Mouse (Mus musculus): ENCODE results near the gene Ass1. TPM values are rescaled to one million over a fixed set of nuclear protein-coding genes. Genes with fewer than 3 reads are reported as not detected.
A peak's percentile ranks its signal among the peaks of the same experiment; 100 is the strongest.
"Not testable (repeated sequence)": the region's sequence is repeated elsewhere in the genome, so short reads cannot be mapped to it uniquely, and the experiment has no call there.

Ass1 gene
- polyA plus RNA-seq, 1 experiment from 2014 or later: 20.3 TPM

DNA sequence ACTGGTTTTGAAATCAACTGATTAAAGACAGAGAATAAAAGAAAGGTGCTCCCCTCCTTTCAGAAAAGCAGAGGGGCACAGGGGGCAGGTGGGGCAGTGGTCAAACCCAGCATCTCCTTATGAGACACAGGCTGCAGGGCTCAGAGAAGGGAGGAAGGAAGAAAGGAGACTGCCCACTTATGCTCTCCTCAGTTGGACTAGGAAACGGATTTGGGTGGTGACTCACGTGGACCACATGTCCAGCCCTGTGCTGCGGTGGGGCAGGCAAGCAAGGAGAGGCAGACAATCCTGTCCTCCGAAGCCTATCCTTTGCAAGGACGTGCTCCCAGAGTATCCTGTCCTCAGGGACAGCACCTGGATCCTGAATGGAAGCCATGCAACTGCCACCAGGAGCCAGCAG, 54.6 kb downstream of the Ass1 start:
- Histone ChIP-seq H3K27ac (ENCODE audit: low read depth, low read length) (no peak overlapping the region), H3K4me3 (ENCODE audit: low read length) (no peak overlapping the region), H3K9me3 (ENCODE audit: control insufficient read depth, low read length) (no peaks in the 10 kb centered on the region), H3K4me1 (ENCODE audit: control insufficient read depth, insufficient read depth, low read length) (0 out of 2 replicates have a peak, but pooled peaks cover 3% of the 10 kb centered on the region), H3K27me3 (ENCODE audit: control insufficient read depth, insufficient read depth, low read length) (no peaks in the 10 kb centered on the region), H3K9ac (ENCODE audit: low read depth, low read length) (no peak overlapping the region), H3K36me3 (ENCODE audit: control insufficient read depth, insufficient read depth, low read length) (no peaks in the 10 kb centered on the region), H3K4me2 (replicated peaks; ENCODE audit: low read depth, low read length) (no peak overlapping the region)
- WGBS: 72% methylated on average over 5 of the region's 5 CpGs
- ATAC-seq (ENCODE audit: low FRiP score, low TSS enrichment): no peak

DNA sequence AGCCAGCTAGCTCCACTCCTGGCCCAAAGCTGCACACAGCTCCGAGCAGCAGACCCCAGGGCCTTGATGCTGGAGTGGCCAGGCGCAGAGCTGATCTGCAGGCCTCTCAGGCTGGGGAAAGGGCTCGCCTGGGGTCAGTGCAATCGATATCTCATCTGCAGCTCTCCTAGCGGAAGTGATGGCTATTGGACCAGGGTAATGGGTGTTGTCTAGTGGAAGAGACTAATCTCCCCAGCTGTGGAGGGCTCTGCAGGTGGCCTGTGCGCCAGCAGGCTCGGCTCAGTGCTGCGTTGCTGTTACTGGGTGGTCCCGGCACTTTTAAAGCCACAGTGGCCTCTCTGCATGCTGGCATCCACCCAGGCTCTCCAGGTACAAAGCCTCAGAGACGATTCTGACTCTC, 55.8 kb downstream of the Ass1 start:
- peak; percentile 76; the same call in 1 of the 2 replicates for ATAC-seq (ENCODE audit: low FRiP score, low TSS enrichment)
- Histone ChIP-seq H3K36me3 (ENCODE audit: control insufficient read depth, insufficient read depth, low read length) (no peaks in the 10 kb centered on the region), H3K9ac (ENCODE audit: low read depth, low read length) (no peak overlapping the region), H3K27ac (ENCODE audit: low read depth, low read length) (no peak overlapping the region), H3K27me3 (ENCODE audit: control insufficient read depth, insufficient read depth, low read length) (no peaks in the 10 kb centered on the region), H3K4me2 (replicated peaks; ENCODE audit: low read depth, low read length) (no peak overlapping the region), H3K4me1 (ENCODE audit: control insufficient read depth, insufficient read depth, low read length) (0 out of 2 replicates have a peak, but pooled peaks cover 4% of the 10 kb centered on the region), H3K9me3 (ENCODE audit: control insufficient read depth, low read length) (no peaks in the 10 kb centered on the region), H3K4me3 (ENCODE audit: low read length) (no peak overlapping the region)
- 21% methylated on average over 10 of the region's 10 CpGs for WGBS

DNA sequence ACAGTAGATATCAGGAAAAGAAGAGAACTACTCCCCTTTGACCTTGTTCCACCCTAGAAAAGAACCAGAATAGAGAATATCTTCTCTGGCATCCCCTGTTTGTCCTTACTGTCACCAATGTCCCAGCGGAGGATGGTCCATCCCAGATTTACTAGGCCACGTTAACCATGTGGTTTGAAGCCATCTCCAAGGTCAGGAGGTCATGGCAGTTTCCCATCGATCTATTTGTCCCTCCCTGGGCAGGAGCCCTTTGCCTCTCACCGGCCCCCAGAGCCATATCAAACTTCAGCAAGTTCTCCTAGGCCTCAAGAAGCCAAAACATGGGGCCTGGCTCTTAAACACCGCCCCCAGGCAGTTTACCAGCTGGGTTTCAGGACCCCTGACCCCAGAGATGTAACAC, 60.2 kb downstream of the Ass1 start:
- WGBS: 24% methylated on average over 5 of the region's 5 CpGs
- ATAC-seq (ENCODE audit: low FRiP score, low TSS enrichment): no peak
- Histone ChIP-seq H3K36me3 (ENCODE audit: control insufficient read depth, insufficient read depth, low read length) (no peaks in the 10 kb centered on the region), H3K9me3 (ENCODE audit: control insufficient read depth, low read length) (no peaks in the 10 kb centered on the region), H3K4me3 (ENCODE audit: low read length) (no peak overlapping the region), H3K27me3 (ENCODE audit: control insufficient read depth, insufficient read depth, low read length) (no peaks in the 10 kb centered on the region), H3K4me2 (replicated peaks; ENCODE audit: low read depth, low read length) (no peak overlapping the region), H3K27ac (ENCODE audit: low read depth, low read length) (no peak overlapping the region), H3K9ac (ENCODE audit: low read depth, low read length) (no peak overlapping the region), H3K4me1 (ENCODE audit: control insufficient read depth, insufficient read depth, low read length) (0 out of 2 replicates have a peak, but pooled peaks cover 4% of the 10 kb centered on the region)

GRCm38 (mm10) chr2:31537054-31537453, 67.0 kb downstream of the Ass1 start:
- ATAC-seq (ENCODE audit: low FRiP score, low TSS enrichment): no peak
- H3K9me3 ChIP-seq (ENCODE audit: control insufficient read depth, low read length): no peaks in the 10 kb centered on the region
- 62% methylated on average over 5 of the region's 5 CpGs for WGBS

DNA sequence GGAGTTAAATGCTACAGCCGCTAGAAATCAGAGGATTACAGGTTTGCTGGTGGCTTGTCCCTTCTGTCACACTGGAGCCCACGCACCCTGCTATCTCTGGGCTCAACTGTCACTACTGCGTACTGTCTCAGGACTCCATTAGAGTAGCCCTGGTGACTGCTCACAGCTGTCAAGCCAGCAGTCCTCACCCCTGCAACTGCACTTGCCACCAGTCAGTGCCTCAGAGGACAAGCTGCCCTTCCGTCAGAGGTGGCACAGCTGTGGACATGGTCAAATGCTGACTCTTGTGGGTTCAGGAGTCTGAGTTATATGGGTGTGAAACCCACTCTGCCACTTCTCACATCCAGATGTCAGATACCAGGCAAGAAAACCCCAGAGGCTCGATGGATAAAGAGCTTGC, 68.7 kb downstream of the Ass1 start:
- Histone ChIP-seq H3K4me1 (ENCODE audit: control insufficient read depth, insufficient read depth, low read length) (no peaks in the 10 kb centered on the region), H3K27me3 (ENCODE audit: control insufficient read depth, insufficient read depth, low read length) (no peaks in the 10 kb centered on the region), H3K9ac (ENCODE audit: low read depth, low read length) (no peak overlapping the region), H3K36me3 (ENCODE audit: control insufficient read depth, insufficient read depth, low read length) (no peaks in the 10 kb centered on the region), H3K27ac (ENCODE audit: low read depth, low read length) (no peak overlapping the region), H3K4me2 (replicated peaks; ENCODE audit: low read depth, low read length) (no peak overlapping the region), H3K9me3 (ENCODE audit: control insufficient read depth, low read length) (no peaks in the 10 kb centered on the region), H3K4me3 (ENCODE audit: low read length) (no peak overlapping the region)
- ATAC-seq (ENCODE audit: low FRiP score, low TSS enrichment): no peak
- WGBS: 58% methylated on average over 5 of the region's 5 CpGs

More at GRCm38 (mm10) chr2:31537054-31537453, 67.0 kb downstream of the Ass1 start:
- H3K27me3 ChIP-seq (ENCODE audit: control insufficient read depth, insufficient read depth, low read length): no peaks in the 10 kb centered on the region
- no peaks in the 10 kb centered on the region for H3K4me1 ChIP-seq (ENCODE audit: control insufficient read depth, insufficient read depth, low read length)
- H3K9ac ChIP-seq (ENCODE audit: low read depth, low read length): no peak overlapping the region
- no peak overlapping the region for H3K27ac ChIP-seq (ENCODE audit: low read depth, low read length)
- no peak overlapping the region for H3K4me3 ChIP-seq (ENCODE audit: low read length)
- no peak overlapping the region for H3K4me2 ChIP-seq (replicated peaks; ENCODE audit: low read depth, low read length)
- H3K36me3 ChIP-seq (ENCODE audit: control insufficient read depth, insufficient read depth, low read length): no peaks in the 10 kb centered on the region

DNA sequence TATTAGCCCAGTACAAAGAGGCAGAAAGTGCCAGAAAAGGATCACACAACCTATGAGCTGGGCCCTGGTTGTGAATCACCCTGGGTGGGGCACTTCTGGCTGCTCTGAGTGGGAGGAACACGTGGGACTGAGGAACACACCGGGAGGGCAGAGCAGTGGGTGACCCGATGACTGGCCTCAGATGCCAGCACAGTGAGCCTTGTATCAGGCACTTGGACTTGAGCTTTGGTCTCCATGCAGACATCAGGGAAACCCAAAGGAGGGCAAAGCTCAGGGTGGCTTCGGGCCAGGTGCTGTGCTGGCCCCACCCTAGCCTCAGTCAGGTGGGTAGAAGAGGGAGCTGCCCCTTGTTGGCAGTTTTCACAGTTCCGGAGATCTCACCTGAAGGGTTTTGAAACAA, 71.6 kb downstream of the Ass1 start:
- no peaks in the 10 kb centered on the region for H3K36me3 ChIP-seq (ENCODE audit: control insufficient read depth, insufficient read depth, low read length)
- no peak overlapping the region for H3K4me2 ChIP-seq (replicated peaks; ENCODE audit: low read depth, low read length)
- 80% methylated on average over 5 of the region's 5 CpGs for WGBS
- no peak for ATAC-seq (ENCODE audit: low FRiP score, low TSS enrichment)
- H3K4me1 ChIP-seq (ENCODE audit: control insufficient read depth, insufficient read depth, low read length): no peaks in the 10 kb centered on the region
- H3K4me3 ChIP-seq (ENCODE audit: low read length): no peak overlapping the region
- H3K9me3 ChIP-seq (ENCODE audit: control insufficient read depth, low read length): no peaks in the 10 kb centered on the region
- no peak overlapping the region for H3K27ac ChIP-seq (ENCODE audit: low read depth, low read length)
- H3K27me3 ChIP-seq (ENCODE audit: control insufficient read depth, insufficient read depth, low read length): no peaks in the 10 kb centered on the region
- no peak overlapping the region for H3K9ac ChIP-seq (ENCODE audit: low read depth, low read length)

- Histone ChIP-seq H3K36me3 (ENCODE audit: control insufficient read depth, insufficient read depth, low read length) (no peaks in the 10 kb centered on the region), H3K27ac (ENCODE audit: low read depth, low read length) (no peak overlapping the region), H3K4me2 (replicated peaks; ENCODE audit: low read depth, low read length) (no peak overlapping the region), H3K9me3 (ENCODE audit: control insufficient read depth, low read length) (no peaks in the 10 kb centered on the region), H3K9ac (ENCODE audit: low read depth, low read length) (no peak overlapping the region), H3K27me3 (ENCODE audit: control insufficient read depth, insufficient read depth, low read length) (no peaks in the 10 kb centered on the region), H3K4me1 (ENCODE audit: control insufficient read depth, insufficient read depth, low read length) (0 out of 2 replicates have a peak, but pooled peaks cover 5% of the 10 kb centered on the region), H3K4me3 (ENCODE audit: low read length) (no peak overlapping the region)
- WGBS: 31% methylated on average over 11 of the region's 11 CpGs
- ATAC-seq (ENCODE audit: low FRiP score, low TSS enrichment): no peak
Measured at GRCm38 (mm10) chr2:31547726-31548125, 77.7 kb downstream of the Ass1 start.

GRCm38 (mm10) chr2:31550503-31550902, 80.5 kb downstream of the Ass1 start:
- H3K4me2 ChIP-seq (replicated peaks; ENCODE audit: low read depth, low read length): no peak overlapping the region
- 0 out of 2 replicates have a peak, but pooled peaks cover 5% of the 10 kb centered on the region for H3K4me1 ChIP-seq (ENCODE audit: control insufficient read depth, insufficient read depth, low read length)
- H3K9ac ChIP-seq (ENCODE audit: low read depth, low read length): no peak overlapping the region
- no peaks in the 10 kb centered on the region for H3K36me3 ChIP-seq (ENCODE audit: control insufficient read depth, insufficient read depth, low read length)
- no peak overlapping the region for H3K27ac ChIP-seq (ENCODE audit: low read depth, low read length)
- no peak for ATAC-seq (ENCODE audit: low FRiP score, low TSS enrichment)
- peaks cover 4% of the 10 kb centered on the region; the same call in 1 of the 2 replicates for H3K9me3 ChIP-seq (ENCODE audit: control insufficient read depth, low read length)
- H3K4me3 ChIP-seq (ENCODE audit: low read length): no peak overlapping the region
- 79% methylated on average over 3 of the region's 3 CpGs for WGBS
- H3K27me3 ChIP-seq (ENCODE audit: control insufficient read depth, insufficient read depth, low read length): no peaks in the 10 kb centered on the region

- not testable (repeated sequence) for H3K4me2 ChIP-seq (replicated peaks; ENCODE audit: low read depth, low read length); ATAC-seq (ENCODE audit: low FRiP score, low TSS enrichment)
Measured at GRCm38 (mm10) chr2:31551351-31551750, 81.3 kb downstream of the Ass1 start.

More at GRCm38 (mm10) chr2:31551351-31551750, 81.3 kb downstream of the Ass1 start:
- H3K9me3 ChIP-seq (ENCODE audit: control insufficient read depth, low read length); H3K36me3 ChIP-seq (ENCODE audit: control insufficient read depth, insufficient read depth, low read length); H3K27ac ChIP-seq (ENCODE audit: low read depth, low read length); H3K9ac ChIP-seq (ENCODE audit: low read depth, low read length); H3K27me3 ChIP-seq (ENCODE audit: control insufficient read depth, insufficient read depth, low read length); H3K4me1 ChIP-seq (ENCODE audit: control insufficient read depth, insufficient read depth, low read length); H3K4me3 ChIP-seq (ENCODE audit: low read length): not testable (repeated sequence)
- 84% methylated on average over 2 of the region's 3 CpGs for WGBS
